Mouse (Mus musculus) C2C12 (cell line): Measurements from ENCODE around the gene Ldhd. TPM values are rescaled to one million over a fixed set of nuclear protein-coding genes. Genes with fewer than 3 reads are reported as not detected.

Experiments
- H3K27me3 ChIP-seq: one replicate; pipeline ENCODE4 v1.6.1; 2011; ENCODE audit not compliant: control insufficient read depth, insufficient read depth, insufficient read length
- H3K36me3 ChIP-seq: one replicate; pipeline ENCODE4 v1.6.1; 2011; ENCODE audit not compliant: control insufficient read depth, insufficient read depth
- H3K4me3 ChIP-seq: one replicate; pipeline ENCODE4 v1.5.1; 2011; ENCODE audit warnings: mild to moderate bottlenecking, control low read depth; ENCODE audit not compliant: poor library complexity, insufficient read depth, severe bottlenecking
- H3K79me2 ChIP-seq: one replicate; pipeline ENCODE4 v1.6.1; 2011; ENCODE audit not compliant: control insufficient read depth, insufficient read depth
- H3K79me3 ChIP-seq: one replicate; pipeline ENCODE4 v1.6.1; 2011; ENCODE audit warnings: low read depth, control low read depth
- H3ac ChIP-seq: one replicate; pipeline ENCODE3; 2011; ENCODE audit warnings: low read depth; ENCODE audit not compliant: control insufficient read depth, insufficient read length
- CEBPB ChIP-seq: IDR thresholded peaks from one replicate; pipeline ENCODE4 v1.6.1; 2011; ENCODE audit warnings: low read depth, mild to moderate bottlenecking, control low read depth, moderate library complexity
- CTCF ChIP-seq: IDR thresholded peaks from one replicate; pipeline ENCODE4 v1.5.1; 2011; ENCODE audit not compliant: control insufficient read depth, insufficient read depth, insufficient read length
- FOSL1 ChIP-seq: IDR thresholded peaks from one replicate; pipeline ENCODE4 v1.8.0; 2011; ENCODE audit warnings: mild to moderate bottlenecking, low read length; ENCODE audit not compliant: poor library complexity, insufficient read depth, severe bottlenecking
- MAX ChIP-seq: IDR thresholded peaks from one replicate; pipeline ENCODE4 v1.6.1; 2011; ENCODE audit warnings: mild to moderate bottlenecking, control low read depth
- MYOD1 ChIP-seq: IDR thresholded peaks from one replicate; pipeline ENCODE4 v1.6.1; 2011; ENCODE audit warnings: low read depth; ENCODE audit not compliant: control insufficient read depth, insufficient read length
- MYOG ChIP-seq: IDR thresholded peaks from one replicate; pipeline ENCODE4 v1.6.1; 2011; ENCODE audit not compliant: control insufficient read depth, insufficient read length; ENCODE audit errors: extremely low read depth
- USF1 ChIP-seq: IDR thresholded peaks from one replicate; pipeline ENCODE4 v1.6.1; 2011; ENCODE audit warnings: low read depth, mild to moderate bottlenecking, control low read depth, moderate library complexity
- polyA plus RNA-seq: library from polyadenylated mRNA; unstranded; fragments of >200 nt; fragmentation: generic; extraction: Trizol; gene quantifications from one replicate; pipeline ENCODE4 v1.2.1, GENCODE M21; 2012; ENCODE audit warnings: missing spikeins

Gene Ldhd
- polyA plus RNA-seq, 1 experiment = 0.06 TPM

DNA sequence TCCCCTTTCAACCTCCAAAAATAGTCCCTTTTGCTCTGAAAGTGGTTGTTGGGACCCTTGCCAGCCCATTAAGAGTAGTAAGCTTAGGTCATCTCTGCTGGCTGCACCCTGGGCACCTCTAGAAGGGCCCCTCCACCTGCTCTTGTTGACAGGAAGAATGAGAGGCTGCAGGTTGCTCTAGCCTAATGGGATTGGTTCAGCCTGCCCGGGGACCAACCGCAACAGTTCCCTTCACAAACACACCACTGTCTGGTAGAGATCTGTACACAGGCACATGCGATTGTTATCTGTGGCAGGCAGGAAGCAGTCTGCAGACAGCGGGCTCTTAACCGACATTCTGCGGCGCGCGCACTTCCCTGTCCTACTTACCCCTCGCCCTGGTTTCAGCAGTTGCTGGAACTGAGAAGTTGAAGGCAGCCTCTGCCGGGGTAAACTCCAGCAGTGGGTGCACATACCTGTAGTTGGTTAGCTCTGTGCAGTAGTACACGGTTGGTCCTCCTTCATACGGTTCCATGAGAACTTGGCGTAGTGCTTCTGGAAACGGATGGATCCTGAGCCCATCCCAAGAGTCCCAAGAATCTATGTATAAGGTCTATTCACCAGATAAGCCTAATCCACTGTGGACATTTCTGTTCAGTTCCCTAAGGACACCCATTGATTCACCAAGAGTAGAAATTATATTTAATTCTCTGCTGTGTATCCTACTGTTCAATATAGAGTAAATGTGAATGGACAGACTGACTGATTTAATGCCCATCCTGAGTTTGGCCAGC lies 34.3 kb downstream of the Ldhd start:
- H3ac ChIP-seq = no peak overlapping the region
- no peak overlapping the region for H3K4me3 ChIP-seq
- H3K79me3 ChIP-seq = peaks cover 66% of the 10 kb centered on the region
- H3K36me3 ChIP-seq = no peaks in the 10 kb centered on the region
- TF ChIP-seq CTCF (no peak), USF1 (no peak), MYOG (no peak), CEBPB (no peak), MYOD1 (no peak), FOSL1 (no peak), MAX (no peak)
- H3K27me3 ChIP-seq = no peaks in the 10 kb centered on the region
- peaks cover 99% of the 10 kb centered on the region for H3K79me2 ChIP-seq

DNA sequence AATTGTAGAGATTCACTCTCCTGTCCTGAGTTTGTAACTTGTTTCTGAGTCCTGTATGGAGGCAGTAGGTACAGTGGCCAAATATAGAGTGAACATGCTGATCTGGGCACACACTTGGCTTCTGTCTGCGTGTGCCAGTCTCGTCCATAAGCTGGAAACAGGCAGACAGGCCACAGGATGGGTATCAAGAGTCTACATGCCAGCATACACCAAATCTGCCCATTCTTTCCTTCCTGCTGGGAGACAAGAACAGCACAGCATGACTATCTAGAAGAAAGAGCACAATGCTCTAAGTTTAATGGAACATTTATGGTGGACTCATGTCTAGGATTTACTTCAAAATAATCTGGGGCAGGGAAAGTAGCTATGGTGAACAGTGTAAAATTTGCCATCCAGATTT lies 35.2 kb downstream of the Ldhd start:
- peaks cover 65% of the 10 kb centered on the region for H3K79me3 ChIP-seq
- TF ChIP-seq MAX (no peak), USF1 (no peak), MYOG (no peak), CTCF (no peak), FOSL1 (no peak), CEBPB (no peak), MYOD1 (no peak)
- no peak overlapping the region for H3ac ChIP-seq
- no peaks in the 10 kb centered on the region for H3K27me3 ChIP-seq
- H3K79me2 ChIP-seq = peaks cover 96% of the 10 kb centered on the region
- no peaks in the 10 kb centered on the region for H3K36me3 ChIP-seq
- no peak overlapping the region for H3K4me3 ChIP-seq

DNA sequence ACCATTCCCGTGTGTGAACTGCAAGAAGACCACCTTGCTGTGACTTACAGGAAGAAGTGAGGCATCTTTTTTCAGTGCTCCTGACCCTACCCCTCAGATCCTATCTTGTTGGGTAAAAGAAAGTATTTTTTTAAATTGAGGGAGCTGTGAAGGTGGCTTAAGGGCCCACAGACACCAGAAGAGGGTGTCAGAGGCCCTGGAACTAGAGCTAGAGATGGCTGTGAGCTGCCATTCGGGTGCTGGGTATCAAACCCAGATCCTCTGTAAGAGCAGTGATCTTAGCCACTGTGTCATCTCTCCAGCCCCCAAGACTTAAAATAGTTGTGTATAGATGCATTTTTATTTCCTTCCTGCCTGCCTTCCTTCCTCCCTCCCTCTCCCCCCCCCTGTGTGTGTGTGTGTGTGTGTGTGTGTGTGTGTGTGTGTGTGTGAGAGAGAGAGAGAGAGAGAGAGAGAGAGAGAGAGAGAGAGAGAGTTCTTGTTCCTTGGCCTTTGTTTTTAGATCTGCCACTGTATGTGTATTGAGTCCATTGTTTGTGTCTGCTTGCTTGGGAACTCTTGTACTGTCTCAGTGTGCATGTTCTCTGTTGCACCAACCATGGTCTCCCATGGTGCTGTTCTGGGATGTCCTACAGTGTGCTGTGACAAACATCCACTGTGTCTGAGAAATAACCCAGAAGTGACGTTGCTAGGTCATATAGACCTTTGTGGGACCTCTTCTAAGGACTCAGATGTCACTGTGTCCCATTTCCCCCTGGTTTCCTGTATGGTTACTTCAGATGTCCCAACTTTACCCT lies 35.9 kb downstream of the Ldhd start:
- Histone ChIP-seq H3K79me3 (peaks cover 63% of the 10 kb centered on the region), H3K4me3 (no peak overlapping the region), H3K27me3 (no peaks in the 10 kb centered on the region), H3ac (no peak overlapping the region), H3K36me3 (no peaks in the 10 kb centered on the region), H3K79me2 (peaks cover 95% of the 10 kb centered on the region)
- no peak for TF ChIP-seq FOSL1
- no peak for TF ChIP-seq MAX
- no peak for TF ChIP-seq MYOG
- no peak for TF ChIP-seq MYOD1
- TF ChIP-seq CTCF = no peak
- no peak for TF ChIP-seq USF1
- no peak for TF ChIP-seq CEBPB

DNA sequence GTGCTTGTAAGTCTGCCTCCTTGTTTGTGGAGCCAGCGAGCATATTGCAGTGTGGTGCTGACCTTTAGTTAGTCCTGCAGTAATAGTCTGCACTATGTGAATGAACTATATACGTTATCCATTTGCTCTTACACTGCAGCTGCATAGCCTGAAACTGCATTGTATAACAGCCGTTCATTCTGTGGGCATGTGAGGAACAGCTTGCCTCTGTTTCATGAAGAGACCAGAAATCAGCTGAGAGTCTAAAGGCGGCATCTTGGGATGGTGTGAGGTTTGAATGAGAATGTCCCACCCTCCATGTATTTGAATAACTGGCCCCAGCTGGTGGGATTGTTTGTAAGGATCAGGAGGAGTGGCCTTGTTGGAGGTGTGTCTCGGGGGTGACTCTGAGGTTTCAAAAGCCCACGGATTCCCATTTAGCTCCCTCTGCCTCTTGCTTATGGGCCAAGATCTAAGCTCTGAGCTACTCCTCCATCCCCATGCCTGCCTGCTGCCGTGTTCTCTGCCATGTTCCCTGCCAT lies 37.7 kb downstream of the Ldhd start:
- H3ac ChIP-seq = no peak overlapping the region
- H3K79me3 ChIP-seq = peaks cover 61% of the 10 kb centered on the region
- no peak overlapping the region for H3K4me3 ChIP-seq
- no peaks in the 10 kb centered on the region for H3K27me3 ChIP-seq
- peaks cover 95% of the 10 kb centered on the region for H3K79me2 ChIP-seq
- TF ChIP-seq FOSL1 (no peak), MYOG (no peak), MAX (no peak), CTCF (no peak), MYOD1 (no peak), USF1 (no peak), CEBPB (no peak)
- no peaks in the 10 kb centered on the region for H3K36me3 ChIP-seq

DNA sequence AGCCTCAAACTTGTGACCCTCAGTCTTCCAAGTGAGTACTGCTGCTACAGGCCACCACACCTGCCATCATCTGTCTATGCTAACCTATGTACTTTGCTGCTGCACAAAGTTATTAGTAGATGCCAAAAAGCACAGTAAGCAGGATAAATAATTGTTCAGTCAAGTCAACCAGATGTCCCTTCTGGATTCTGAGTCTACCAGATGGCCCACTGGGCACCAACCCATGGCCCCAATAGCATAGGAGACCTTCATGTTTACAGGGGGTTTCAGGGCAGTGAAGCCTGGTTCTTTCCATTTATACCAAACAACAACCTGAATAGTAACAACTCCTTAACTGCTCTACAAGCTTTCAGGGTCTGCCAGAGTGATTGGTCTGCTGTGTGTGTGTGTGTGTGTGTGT lies 39.0 kb downstream of the Ldhd start:
- H3K4me3 ChIP-seq = no peak overlapping the region
- H3K79me2 ChIP-seq = peaks cover 93% of the 10 kb centered on the region
- no peak for TF ChIP-seq MYOD1
- TF ChIP-seq MAX = no peak
- no peak for TF ChIP-seq FOSL1
- TF ChIP-seq USF1 = no peak
- H3K27me3 ChIP-seq = no peaks in the 10 kb centered on the region
- no peaks in the 10 kb centered on the region for H3K36me3 ChIP-seq
- no peak overlapping the region for H3ac ChIP-seq
- peaks cover 65% of the 10 kb centered on the region for H3K79me3 ChIP-seq
